Mouse (Mus musculus) small intestine, adult 2 months (tissue): Measurements from ENCODE around the gene Aff4. TPM values are rescaled to one million over a fixed set of nuclear protein-coding genes. Genes with fewer than 3 reads are reported as not detected.
A peak's percentile ranks its signal among the peaks of the same experiment; 100 is the strongest.
"Not testable (repeated sequence)": the region's sequence is repeated elsewhere in the genome, so short reads cannot be mapped to it uniquely, and the experiment has no call there.

ENCODE experiments used
- H3K27ac ChIP-seq: fragments of 200-500 bp; 2 replicates; pipeline ENCODE4 v1.5.1; 2012; ENCODE audit warnings: low read depth, low read length, control low read depth, inconsistent platforms; ENCODE audit not compliant: insufficient read depth
- H3K27me3 ChIP-seq: fragments of 200-500 bp; 2 replicates; pipeline ENCODE4 v1.6.1; 2012; ENCODE audit warnings: mild to moderate bottlenecking, moderate library complexity, low read length, inconsistent platforms; ENCODE audit not compliant: control insufficient read depth, insufficient read depth
- H3K36me3 ChIP-seq: fragments of 200-500 bp; 2 replicates; pipeline ENCODE4 v1.6.1; 2012; ENCODE audit warnings: mild to moderate bottlenecking, low read length, control low read depth, inconsistent platforms; ENCODE audit not compliant: control insufficient read depth, insufficient read depth
- H3K4me1 ChIP-seq: fragments of 200-500 bp; 2 replicates; pipeline ENCODE4 v1.6.1; 2012; ENCODE audit warnings: low read length, inconsistent platforms, mixed read lengths; ENCODE audit not compliant: control insufficient read depth, insufficient read depth, insufficient read length
- H3K4me3 ChIP-seq: fragments of 200-500 bp; 2 replicates; pipeline ENCODE4 v1.5.1; 2012; ENCODE audit warnings: low read depth, mild to moderate bottlenecking, control low read depth, inconsistent platforms, low read length, moderate library complexity
- CTCF ChIP-seq: fragments of 200-500 bp; IDR thresholded peaks from 2 replicates; pipeline ENCODE4 v1.5.1; 2012; ENCODE audit warnings: low read depth, mild to moderate bottlenecking, control low read depth, inconsistent platforms, low read length, moderate library complexity, mixed read lengths; ENCODE audit not compliant: insufficient replicate concordance, insufficient read length; ENCODE audit errors: extremely low read depth
- POLR2A ChIP-seq: fragments of 200-500 bp; IDR thresholded peaks from 2 replicates; pipeline ENCODE4 v1.6.1; 2012; ENCODE audit warnings: low read depth, mild to moderate bottlenecking, control low read depth, inconsistent platforms, low read length, moderate library complexity
- WGBS: fragments of 180-500 bp; shearing (Covaris S2); methylation state at CpG from one replicate; pipeline ENCODE4 v1.1.7; 2018; 5-methylcytosine and 5-hydroxymethylcytosine counted together
- polyA plus RNA-seq: library from polyadenylated mRNA; depleted of rRNA; stranded (reverse); fragments of >200 nt; gene quantifications from 2 replicates; pipeline ENCODE4 v1.2.3, GENCODE M21; 2012

The Aff4 gene
- polyA plus RNA-seq, 1 experiment = 6.6 TPM

DNA sequence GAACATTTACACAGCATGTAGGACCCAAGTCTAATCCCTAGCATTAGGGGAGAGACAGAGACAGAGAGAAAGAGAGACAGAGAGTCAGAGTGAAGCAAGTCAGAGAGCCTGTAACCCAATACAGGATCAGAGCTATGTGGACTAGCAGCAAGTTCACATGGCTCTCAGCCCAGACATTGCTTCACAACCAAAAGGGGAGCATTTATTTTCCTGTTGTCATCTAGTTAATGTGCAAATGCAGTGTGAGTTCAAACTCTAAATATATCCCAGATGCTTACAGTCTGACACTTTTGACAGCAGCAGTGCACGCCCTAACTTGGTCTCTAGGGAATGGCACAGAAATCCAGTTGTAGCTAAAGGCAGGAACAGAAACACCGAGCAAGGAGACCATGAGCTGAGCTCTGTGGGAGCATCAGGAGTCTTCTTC, 41.7 kb upstream of the Aff4 start:
- Histone ChIP-seq H3K4me1 (peaks cover 21% of the 10 kb centered on the region; the same call in 1 of the 2 replicates), H3K27me3 (no peaks in the 10 kb centered on the region), H3K27ac (peak overlapping the region; percentile 90), H3K4me3 (no peak overlapping the region), H3K36me3 (no peaks in the 10 kb centered on the region)
- 22% methylated on average over 2 of the region's 2 CpGs for WGBS
- TF ChIP-seq CTCF = no peak
- TF ChIP-seq POLR2A = no peak

DNA sequence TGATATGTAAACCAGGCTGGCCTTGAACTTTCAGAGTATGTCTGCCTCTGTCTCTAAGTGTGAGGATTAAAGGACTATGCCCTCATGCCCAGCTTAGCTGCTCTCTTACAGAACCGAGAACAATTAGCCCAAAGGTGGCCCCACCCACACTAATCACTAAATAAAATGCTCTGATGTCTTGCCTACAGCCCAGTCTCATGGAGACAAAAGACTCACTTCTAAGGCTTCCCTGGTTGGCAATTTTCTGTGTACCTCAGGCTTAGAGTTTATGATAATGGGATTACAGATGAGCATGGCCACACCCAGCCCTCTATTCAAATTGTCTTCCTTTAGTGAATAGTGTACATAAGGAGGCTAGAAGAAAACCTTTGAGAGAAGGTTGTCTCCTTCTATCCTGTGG, 39.2 kb upstream of the Aff4 start:
- H3K4me1 ChIP-seq = peaks cover 21% of the 10 kb centered on the region; the same call in 1 of the 2 replicates
- TF ChIP-seq POLR2A (no peak), CTCF (no peak)
- no peak overlapping the region for H3K4me3 ChIP-seq
- H3K27me3 ChIP-seq = no peaks in the 10 kb centered on the region
- 36% methylated on average over 1 of the region's 1 CpGs for WGBS
- no peak overlapping the region for H3K27ac ChIP-seq
- no peaks in the 10 kb centered on the region for H3K36me3 ChIP-seq

DNA sequence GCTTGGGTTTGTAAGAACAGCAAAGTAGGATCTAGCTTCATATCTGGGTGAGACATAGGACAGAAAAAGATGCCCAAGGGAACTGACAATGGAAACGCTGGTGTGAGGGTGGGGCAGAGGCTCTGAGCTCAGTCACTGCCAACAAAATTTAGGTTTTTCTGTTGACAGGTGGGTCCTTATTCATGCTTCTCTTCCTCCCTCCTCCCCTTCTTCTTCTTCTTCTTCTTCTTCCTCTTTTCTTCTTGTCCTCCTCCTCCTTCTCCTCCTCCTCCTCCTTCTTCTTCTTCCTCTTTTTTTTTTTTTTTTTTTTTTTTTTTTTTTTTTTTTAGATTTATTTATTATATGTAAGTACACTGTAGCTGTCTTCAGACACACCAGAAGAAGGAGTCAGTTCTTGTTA, 37.8 kb upstream of the Aff4 start:
- not testable (repeated sequence) for H3K27me3 ChIP-seq, H3K27ac ChIP-seq, H3K36me3 ChIP-seq, H3K4me3 ChIP-seq
- peaks cover 12% of the 10 kb centered on the region; the same call in 1 of the 2 replicates for H3K4me1 ChIP-seq
- 62% methylated on average over 1 of the region's 1 CpGs for WGBS

DNA sequence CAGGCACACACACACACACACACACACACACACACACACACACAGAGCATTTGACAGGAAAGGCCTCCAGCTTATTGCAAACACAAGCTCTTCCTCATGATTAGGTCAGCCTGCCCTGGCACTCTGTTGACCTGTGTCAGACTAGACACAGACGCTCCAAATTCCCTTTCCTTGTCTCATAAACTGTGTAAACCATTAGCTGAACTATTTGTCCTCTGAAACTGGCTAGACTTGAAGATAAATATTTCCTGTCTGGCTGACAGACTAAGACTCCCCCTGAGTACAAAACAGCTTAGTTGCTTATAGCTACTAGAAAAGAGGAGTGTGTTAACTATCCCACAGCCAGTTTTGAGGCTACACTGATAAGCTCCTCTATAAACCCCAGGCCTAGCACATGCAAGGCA, 35.9 kb upstream of the Aff4 start:
- no peaks in the 10 kb centered on the region for H3K36me3 ChIP-seq
- H3K27me3 ChIP-seq = no peaks in the 10 kb centered on the region
- 27% methylated on average over 1 of the region's 1 CpGs for WGBS
- no peak overlapping the region for H3K4me3 ChIP-seq
- no peak for TF ChIP-seq POLR2A
- no peak for TF ChIP-seq CTCF
- no peaks in the 10 kb centered on the region for H3K4me1 ChIP-seq
- no peak overlapping the region for H3K27ac ChIP-seq

DNA sequence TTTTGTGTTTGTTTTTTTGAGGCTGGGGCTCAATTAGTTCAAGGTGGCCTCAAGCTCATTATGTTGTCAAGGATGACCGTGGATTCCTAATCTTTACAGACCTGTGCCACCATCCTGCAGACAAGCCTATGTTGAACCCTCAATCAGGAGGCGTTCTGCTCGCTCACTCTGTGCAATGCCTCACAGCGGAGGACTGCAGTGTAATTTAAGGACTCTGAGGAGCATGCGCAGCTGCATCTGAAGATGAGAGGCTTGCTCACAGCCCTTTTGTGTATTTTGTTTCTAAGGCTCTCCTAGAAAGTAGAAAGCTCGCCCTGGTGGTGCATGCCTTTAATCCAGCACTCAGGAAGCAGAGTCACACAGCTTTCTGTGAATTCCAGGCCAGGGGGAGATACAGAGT, 33.6 kb upstream of the Aff4 start:
- Histone ChIP-seq H3K36me3 (no peaks in the 10 kb centered on the region), H3K4me3 (no peak overlapping the region), H3K4me1 (peaks cover 2% of the 10 kb centered on the region; the same call in 1 of the 2 replicates), H3K27me3 (no peaks in the 10 kb centered on the region), H3K27ac (no peak overlapping the region)
- 78% methylated on average over 6 of the region's 6 CpGs for WGBS
- TF ChIP-seq POLR2A (no peak), CTCF (no peak)

DNA sequence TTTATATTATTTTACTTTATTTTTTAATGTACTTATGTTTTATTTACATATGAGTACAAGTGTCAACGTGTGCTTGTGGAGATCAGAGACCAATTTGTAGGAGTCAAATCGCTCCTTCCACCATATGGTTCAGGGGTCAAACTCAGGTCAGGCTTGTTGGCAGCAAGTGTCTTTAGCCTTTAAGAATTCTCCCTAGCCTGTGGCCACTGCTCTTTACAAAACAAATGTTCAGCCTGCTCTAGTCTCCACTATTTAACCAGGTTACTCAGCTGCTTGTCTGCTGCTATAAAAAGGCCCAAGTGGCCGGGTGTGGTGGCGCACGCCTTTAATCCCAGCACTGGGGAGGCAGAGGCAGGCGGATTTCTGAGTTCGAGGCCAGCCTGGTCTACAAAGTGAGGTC, 32.6 kb upstream of the Aff4 start:
- H3K4me3 ChIP-seq = no peak overlapping the region
- H3K4me1 ChIP-seq = peaks cover 2% of the 10 kb centered on the region; the same call in 1 of the 2 replicates
- 83% methylated on average over 7 of the region's 7 CpGs for WGBS
- H3K36me3 ChIP-seq = no peaks in the 10 kb centered on the region
- no peak overlapping the region for H3K27ac ChIP-seq
- H3K27me3 ChIP-seq = no peaks in the 10 kb centered on the region
- no peak for TF ChIP-seq CTCF
- no peak for TF ChIP-seq POLR2A

DNA sequence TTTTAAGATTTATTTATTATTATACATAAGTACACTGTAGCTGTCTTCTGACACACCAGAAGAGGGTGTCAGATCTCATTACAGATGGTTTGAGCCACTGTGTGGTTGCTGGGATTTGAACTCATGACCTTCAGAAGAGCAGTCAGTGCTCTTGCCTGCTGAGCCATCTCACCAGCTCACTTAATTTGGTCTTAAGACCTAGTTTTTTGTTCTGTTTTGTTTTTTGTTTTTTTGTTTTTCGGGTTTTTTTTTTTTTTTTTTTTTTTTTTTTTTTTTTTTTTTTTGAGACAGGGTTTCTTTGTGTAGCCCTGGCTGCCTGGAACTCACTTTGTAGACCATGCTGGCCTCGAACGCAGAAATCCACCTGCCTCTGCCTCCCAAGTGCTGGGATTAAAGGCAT, 32.1 kb upstream of the Aff4 start:
- not testable (repeated sequence) for H3K4me1 ChIP-seq, H3K27me3 ChIP-seq, H3K4me3 ChIP-seq, H3K27ac ChIP-seq, H3K36me3 ChIP-seq
- WGBS = 94% methylated on average over 3 of the region's 3 CpGs

DNA sequence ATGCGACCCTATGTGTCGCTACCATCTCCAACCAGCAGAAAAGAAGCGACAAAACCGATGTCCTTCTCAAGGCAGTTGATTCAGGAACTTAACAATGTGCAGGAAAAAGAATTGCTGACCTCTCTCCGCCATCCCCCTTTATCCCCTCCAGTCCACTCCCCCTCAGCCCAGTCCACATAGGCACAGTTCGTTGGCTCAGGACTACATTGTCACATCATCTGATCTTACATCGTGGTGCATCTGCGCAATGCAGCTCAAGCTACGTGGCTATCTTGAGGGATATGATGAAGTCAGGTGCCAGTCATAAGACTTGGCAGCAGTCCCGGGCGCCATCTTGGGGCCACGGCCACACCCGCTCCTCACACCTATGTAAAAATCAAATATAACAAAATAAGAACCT, 30.8 kb upstream of the Aff4 start:
- H3K27ac ChIP-seq, H3K4me3 ChIP-seq, H3K4me1 ChIP-seq, H3K36me3 ChIP-seq, H3K27me3 ChIP-seq: not testable (repeated sequence)
- WGBS = 68% methylated on average over 13 of the region's 13 CpGs
